Comparison of ENCODE assay signal across 7 mouse cellular contexts in genomic region chr1:171065768-171066167, GRCm38 (mm10). TPM values are rescaled to one million over a fixed set of nuclear protein-coding genes. Genes with fewer than 3 reads are reported as not detected.
DNase-seq lines count a peak whose midpoint lies in the region; ATAC-seq and TF ChIP-seq lines count a peak whose summit lies in the region.
"Not testable (repeated sequence)": the region's sequence is repeated elsewhere in the genome, so short reads cannot be mapped to it uniquely, and the experiment has no call there.

No protein-coding gene starts in this region.

- peak overlapping the region; percentile 27; the same call in 1 of the 2 replicates for H3K4me3 ChIP-seq in forebrain, embryonic 16.5 days (replicated peaks; ENCODE audit: low read length)
- 0 out of 2 replicates have a peak overlapping the region, but pooled peaks have one; percentile 11 for H3K4me3 ChIP-seq in kidney, postnatal 0 days (replicated peaks; ENCODE audit: low read depth, low read length)
- H3K4me3 ChIP-seq in limb, embryonic 14.5 days (replicated peaks; ENCODE audit: low read length) = peak overlapping the region; percentile 29
- H3K4me3 ChIP-seq in midbrain, embryonic 16.5 days (ENCODE audit: low read depth, low read length) = peak overlapping the region; percentile 29

- H3K9me3 ChIP-seq in forebrain, embryonic 16.5 days (ENCODE audit: control insufficient read depth, low read length); kidney, postnatal 0 days (replicated peaks; ENCODE audit: low read length); limb, embryonic 14.5 days (ENCODE audit: control insufficient read depth, low read length); midbrain, embryonic 16.5 days (replicated peaks; ENCODE audit: control insufficient read depth, low read length, poor library complexity, severe bottlenecking): not testable (repeated sequence)

- not testable (repeated sequence) for H3K4me1 ChIP-seq in forebrain, embryonic 16.5 days (replicated peaks; ENCODE audit: control insufficient read depth, insufficient read depth, low read length); kidney, postnatal 0 days (replicated peaks; ENCODE audit: insufficient read depth, low read length); limb, embryonic 14.5 days (ENCODE audit: control insufficient read depth, insufficient read depth, low read length); midbrain, embryonic 16.5 days (ENCODE audit: control insufficient read depth, insufficient read depth, low read length)

- not testable (repeated sequence) for TF ChIP-seq POLR2A in limb, embryonic 14.5 days (IDR thresholded peaks at IDR 0.05; ENCODE audit: borderline replicate concordance, extremely low read depth, insufficient read depth, insufficient read length)

- peaks cover 28% of the 10 kb centered on the region for H3K27me3 ChIP-seq in forebrain, embryonic 16.5 days (replicated peaks; ENCODE audit: control insufficient read depth, insufficient read depth, low read length)
- H3K27me3 ChIP-seq in kidney, postnatal 0 days (ENCODE audit: insufficient read depth, low read length) = peaks cover 20% of the 10 kb centered on the region
- H3K27me3 ChIP-seq in limb, embryonic 14.5 days (ENCODE audit: control insufficient read depth, insufficient read depth, low read length) = peaks cover 39% of the 10 kb centered on the region
- H3K27me3 ChIP-seq in midbrain, embryonic 16.5 days (ENCODE audit: control insufficient read depth, insufficient read depth, low read depth, low read length) = peaks cover 29% of the 10 kb centered on the region

- peak overlapping the region; percentile 28; the same call in 1 of the 2 replicates for H3K4me2 ChIP-seq in forebrain, embryonic 16.5 days (ENCODE audit: low read length)
- 0 out of 2 replicates have a peak overlapping the region, but pooled peaks have one; percentile 18 for H3K4me2 ChIP-seq in kidney, postnatal 0 days (ENCODE audit: low read length)
- H3K4me2 ChIP-seq in limb, embryonic 14.5 days (replicated peaks; ENCODE audit: low read depth, low read length, severe bottlenecking) = peak overlapping the region; percentile 38
- peak overlapping the region; percentile 39; the same call in 1 of the 2 replicates for H3K4me2 ChIP-seq in midbrain, embryonic 16.5 days (ENCODE audit: low read length)

- not testable (repeated sequence) for H3K36me3 ChIP-seq in forebrain, embryonic 16.5 days (ENCODE audit: control insufficient read depth, insufficient read depth); kidney, postnatal 0 days (ENCODE audit: insufficient read depth, low read length); limb, embryonic 14.5 days (ENCODE audit: control insufficient read depth, insufficient read depth, low read length); midbrain, embryonic 16.5 days (ENCODE audit: control insufficient read depth, insufficient read depth, low read length)

- not testable (repeated sequence) for TF ChIP-seq CTCF in kidney, postnatal 0 days (IDR thresholded peaks at IDR 0.05; ENCODE audit: low read depth)

- not testable (repeated sequence) for H3K27ac ChIP-seq in forebrain, embryonic 16.5 days (ENCODE audit: low read length); kidney, postnatal 0 days; limb, embryonic 14.5 days (replicated peaks; ENCODE audit: low read depth, low read length); midbrain, embryonic 16.5 days (ENCODE audit: low read length)

- peak; percentile 21 to 36 for DNase-seq in adrenal gland, postnatal 36 days
- peak; percentile 40 to 46 for DNase-seq in heart, postnatal 14 days
- DNase-seq in kidney, postnatal 0 days (ENCODE audit: low spot score); limb, embryonic 14.5 days (ENCODE audit: low spot score): not testable (repeated sequence)
- DNase-seq in spleen, postnatal 14 days (ENCODE audit: low spot score in 2 of 2) = peak; percentile 34 to 52

- peak; percentile 15 for ATAC-seq in forebrain, embryonic 16.5 days
- ATAC-seq in kidney, postnatal 0 days (replicated peaks; ENCODE audit: low FRiP score, low read depth) = peak; percentile 5
- ATAC-seq in limb, embryonic 14.5 days (ENCODE audit: low FRiP score, low read depth) = peak; percentile 3; the same call in 1 of the 2 replicates
- ATAC-seq in midbrain, embryonic 16.5 days = peak; percentile 18

- intact Hi-C loops in heart, postnatal 14 days (cut with DNase I) = not testable (repeated sequence)

- not testable (repeated sequence) for H3K9ac ChIP-seq in forebrain, embryonic 16.5 days (replicated peaks; ENCODE audit: low read depth, low read length); kidney, postnatal 0 days (ENCODE audit: low read depth, low read length); limb, embryonic 14.5 days (ENCODE audit: low read depth, low read length, severe bottlenecking); midbrain, embryonic 16.5 days (ENCODE audit: low read depth, low read length)

- 6% methylated on average over 26 of the region's 45 CpGs for WGBS in forebrain, embryonic 16.5 days
- 5% methylated on average over 25 of the region's 45 CpGs for WGBS in kidney, postnatal 0 days
- WGBS in limb, embryonic 14.5 days = 6% methylated on average over 24 of the region's 45 CpGs
- WGBS in midbrain, embryonic 16.5 days = 6% methylated on average over 26 of the region's 45 CpGs

RNA-seq across cellular contexts. Expression of gene Fcgr3, which starts 1.0 kb away (rescaled TPM):
- 10 to 100 TPM; 10.9 to 19.5 TPM for total RNA-seq in adrenal gland, postnatal 36 days (2021)
- polyA plus RNA-seq in forebrain, embryonic 16.5 days (2015; fragmentation: Nextera tagmentation; extraction: Ambion mirVana) = 6.7 and 7.6 TPM in 2 replicates
- total RNA-seq in heart, postnatal 14 days (2021) = 10 to 100 TPM; 11.8 to 11.9 TPM
- polyA plus RNA-seq in kidney, postnatal 0 days (2015; fragmentation: Nextera tagmentation; extraction: Ambion mirVana) = 12.1 and 13.2 TPM in 2 replicates
- polyA plus RNA-seq in limb, embryonic 14.5 days (2012; rRNA removed) = 12.8 and 13.7 TPM in 2 replicates
- 17.6 and 19.7 TPM in 2 replicates for polyA plus RNA-seq in limb, embryonic 14.5 days (2014; fragmentation: Nextera tagmentation; extraction: Ambion mirVana)
- 6.8 and 9.0 TPM in 2 replicates for polyA plus RNA-seq in midbrain, embryonic 16.5 days (2015; fragmentation: Nextera tagmentation; extraction: Ambion mirVana)

RNA-seq across cellular contexts. Expression of gene Fcgr4, which starts 47.0 kb away (rescaled TPM):
- total RNA-seq in adrenal gland, postnatal 36 days (2021) = 1 to 10 TPM; 2.6 to 7.6 TPM
- 0.22 and 0.32 TPM in 2 replicates for polyA plus RNA-seq in forebrain, embryonic 16.5 days (2015; fragmentation: Nextera tagmentation; extraction: Ambion mirVana)
- total RNA-seq in heart, postnatal 14 days (2021) = under 1 TPM; 0.22 to 0.29 TPM
- polyA plus RNA-seq in kidney, postnatal 0 days (2015; fragmentation: Nextera tagmentation; extraction: Ambion mirVana) = 2.0 and 2.3 TPM in 2 replicates
- polyA plus RNA-seq in limb, embryonic 14.5 days (2012; rRNA removed) = 0.75 and 1.2 TPM in 2 replicates
- polyA plus RNA-seq in limb, embryonic 14.5 days (2014; fragmentation: Nextera tagmentation; extraction: Ambion mirVana) = 0.59 and 0.79 TPM in 2 replicates
- polyA plus RNA-seq in midbrain, embryonic 16.5 days (2015; fragmentation: Nextera tagmentation; extraction: Ambion mirVana) = 0.14 and 0.16 TPM in 2 replicates

RNA-seq across cellular contexts. Expression of gene Cfap126, which starts 48.0 kb away (rescaled TPM):
- 1 to 10 TPM; 1.9 to 2.6 TPM for total RNA-seq in adrenal gland, postnatal 36 days (2021)
- polyA plus RNA-seq in forebrain, embryonic 16.5 days (2015; fragmentation: Nextera tagmentation; extraction: Ambion mirVana) = 5.3 and 6.4 TPM in 2 replicates
- total RNA-seq in heart, postnatal 14 days (2021) = 1 to 10 TPM in 1 of 2 experiments, under 1 TPM in 1; 1.00 to 2.1 TPM
- 4.6 TPM in 2 replicates for polyA plus RNA-seq in kidney, postnatal 0 days (2015; fragmentation: Nextera tagmentation; extraction: Ambion mirVana)
- 2.1 and 2.7 TPM in 2 replicates for polyA plus RNA-seq in limb, embryonic 14.5 days (2012; rRNA removed)
- 1.1 and 1.3 TPM in 2 replicates for polyA plus RNA-seq in limb, embryonic 14.5 days (2014; fragmentation: Nextera tagmentation; extraction: Ambion mirVana)
- polyA plus RNA-seq in midbrain, embryonic 16.5 days (2015; fragmentation: Nextera tagmentation; extraction: Ambion mirVana) = 7.8 and 9.2 TPM in 2 replicates
